Mouse (Mus musculus) lung, embryonic 14.5 days (tissue): Measurements from ENCODE around the gene Rassf7. TPM values are rescaled to one million over a fixed set of nuclear protein-coding genes. Genes with fewer than 3 reads are reported as not detected.

Experiments used
- ATAC-seq: fragments of 200-750 bp; cut with Nextera tagmentation; 2 replicates; pipeline ENCODE4 v1.8.0; 2017; ENCODE audit warnings: mild to moderate bottlenecking, moderate TSS enrichment, moderate library complexity; ENCODE audit not compliant: insufficient read depth
- DNase-seq: peaks from one replicate; pipeline ENCODE4 v3.0.0-alpha.2; 2015
- H3K27ac ChIP-seq: fragments of 300-500 bp; sonication (generic); 2 replicates; pipeline ENCODE4 v1.5.1; 2014; ENCODE audit warnings: low read depth, mild to moderate bottlenecking, moderate library complexity
- H3K27me3 ChIP-seq: fragments of 300-500 bp; sonication (generic); 2 replicates; pipeline ENCODE4 v1.6.1; 2014; ENCODE audit warnings: low read length, control low read depth; ENCODE audit not compliant: insufficient read depth
- H3K36me3 ChIP-seq: fragments of 300-500 bp; sonication (generic); 2 replicates; pipeline ENCODE4 v1.6.1; 2014; ENCODE audit warnings: control low read depth; ENCODE audit not compliant: insufficient read depth
- H3K4me1 ChIP-seq: fragments of 300-500 bp; sonication (generic); 2 replicates; pipeline ENCODE4 v1.6.1; 2014; ENCODE audit warnings: antibody characterized with exemption, control low read depth; ENCODE audit not compliant: insufficient read depth
- H3K4me2 ChIP-seq: fragments of 300-500 bp; sonication (generic); 2 replicates; pipeline ENCODE4 v1.6.1; 2014; ENCODE audit warnings: mild to moderate bottlenecking
- H3K4me3 ChIP-seq: fragments of 300-500 bp; sonication (generic); 2 replicates; pipeline ENCODE4 v1.5.1; 2014; ENCODE audit warnings: low read depth, low read length
- H3K9ac ChIP-seq: fragments of 300-500 bp; sonication (generic); 2 replicates; pipeline ENCODE4 v1.6.1; 2014
- H3K9me3 ChIP-seq: fragments of 300-500 bp; sonication (generic); 2 replicates; pipeline ENCODE4 v1.6.1; 2016; ENCODE audit warnings: low read depth, low read length, control low read depth
- CTCF ChIP-seq: IDR thresholded peaks from 2 replicates; pipeline ENCODE4 v1.5.1; 2016; ENCODE audit warnings: antibody characterized with exemption, low read depth
- WGBS: fragments of 180-500 bp; shearing (Covaris S2); extraction: QIAGEN DNeasy Blood & Tissue Kit; methylation state at CpG from one replicate; pipeline ENCODE4 v1.1.7; 2014; 5-methylcytosine and 5-hydroxymethylcytosine counted together
- polyA plus RNA-seq: library from polyadenylated mRNA; unstranded; fragments of >200 nt; fragmentation: Nextera tagmentation; extraction: Ambion mirVana; gene quantifications from 2 replicates; pipeline ENCODE4 v1.2.1, GENCODE M21; 2014

Gene Rassf7
- polyA plus RNA-seq, 1 experiment from 2014 or later, result 38.9 TPM

DNA sequence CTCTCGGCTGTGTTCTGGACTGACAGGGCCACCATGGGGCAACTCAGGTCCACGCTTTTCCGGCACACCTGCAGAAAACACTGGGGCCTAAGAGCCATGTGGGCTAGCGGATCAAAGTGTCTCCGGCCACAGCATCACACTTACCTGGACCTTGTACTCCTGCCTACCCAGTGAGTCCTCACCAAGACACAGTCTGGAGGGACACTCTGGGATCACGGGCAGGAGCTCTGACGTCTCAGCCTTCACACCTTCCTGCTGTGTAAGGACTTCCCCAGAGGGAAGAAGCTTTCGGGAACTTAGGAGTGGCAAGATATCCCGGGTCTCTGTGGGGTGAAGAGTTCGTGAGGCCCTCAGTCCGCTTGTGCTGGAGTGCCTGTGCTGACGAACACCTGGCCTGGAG, 5.5 kb upstream of the Rassf7 start:
- WGBS, result 52% methylated on average over 12 of the region's 12 CpGs
- TF ChIP-seq CTCF, result no peak

DNA sequence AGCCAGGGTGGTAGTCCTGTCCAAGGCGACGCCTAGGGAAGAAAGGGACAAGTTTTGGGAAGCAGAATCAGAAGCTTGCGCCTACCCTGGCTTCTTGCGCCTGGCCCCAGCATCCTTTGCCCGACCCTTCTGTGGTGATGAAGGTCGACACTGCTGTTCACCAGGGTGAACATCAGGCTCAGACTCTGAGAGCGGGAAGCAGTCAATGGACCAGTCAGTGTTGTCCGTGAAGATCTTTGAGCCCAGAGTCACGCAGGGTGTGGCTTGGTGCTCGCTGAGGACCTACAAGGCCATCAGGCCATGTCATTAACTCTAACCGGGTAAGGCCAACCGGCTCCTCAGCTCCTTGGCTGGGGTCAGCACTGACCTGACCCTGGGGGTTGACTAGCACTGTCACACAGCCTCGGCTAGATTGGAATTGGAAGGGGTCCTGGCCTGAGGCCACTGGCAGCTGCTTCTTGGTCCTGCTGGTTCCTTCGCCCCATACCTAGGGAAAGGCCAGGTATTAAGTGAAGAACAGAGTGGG, 5.0 kb upstream of the Rassf7 start:
- H3K9ac ChIP-seq, result no peak overlapping the region
- DNase-seq (no peak), ATAC-seq (no peak)
- H3K4me2 ChIP-seq, result no peak overlapping the region
- no peaks in the 10 kb centered on the region for H3K36me3 ChIP-seq
- H3K4me1 ChIP-seq, result peaks cover 6% of the 10 kb centered on the region; the same call in 1 of the 2 replicates
- H3K27ac ChIP-seq, result no peak overlapping the region
- no peak overlapping the region for H3K4me3 ChIP-seq
- no peak for TF ChIP-seq CTCF
- H3K9me3 ChIP-seq, result no peaks in the 10 kb centered on the region
- no peaks in the 10 kb centered on the region for H3K27me3 ChIP-seq
- 81% methylated on average over 14 of the region's 14 CpGs for WGBS

More for the DNA sequence above, 5.5 kb upstream of the Rassf7 start:
- Histone ChIP-seq H3K9ac (no peak overlapping the region), H3K27ac (no peak overlapping the region), H3K4me2 (no peak overlapping the region), H3K9me3 (no peaks in the 10 kb centered on the region), H3K4me1 (peaks cover 5% of the 10 kb centered on the region; the same call in 1 of the 2 replicates), H3K4me3 (no peak overlapping the region), H3K36me3 (no peaks in the 10 kb centered on the region), H3K27me3 (no peaks in the 10 kb centered on the region)
- DNase-seq (no peak), ATAC-seq (no peak)

DNA sequence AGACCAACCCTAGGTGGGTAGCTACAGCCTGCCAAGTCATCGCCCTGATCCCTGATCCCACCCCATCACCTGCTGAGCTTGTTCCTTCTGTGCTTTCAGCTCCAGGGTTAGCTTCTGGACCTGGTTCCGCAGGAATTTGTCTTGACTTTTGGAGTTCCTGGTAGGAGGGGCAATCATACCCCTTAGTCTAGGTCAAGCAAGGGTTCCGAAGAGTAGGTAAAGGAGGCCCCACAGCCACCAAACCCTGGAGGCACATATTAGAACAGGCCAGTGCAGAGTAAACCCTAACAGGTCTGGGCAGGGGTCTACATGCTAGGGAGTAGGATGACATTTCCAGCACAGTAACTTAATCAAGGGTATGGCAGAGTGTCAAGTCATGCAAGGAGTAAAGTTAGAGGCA, 2.5 kb upstream of the Rassf7 start:
- Histone ChIP-seq H3K4me2 (no peak overlapping the region), H3K27ac (no peak overlapping the region), H3K4me1 (peaks cover 6% of the 10 kb centered on the region; the same call in 1 of the 2 replicates), H3K9me3 (no peaks in the 10 kb centered on the region), H3K27me3 (no peaks in the 10 kb centered on the region), H3K36me3 (peaks cover 9% of the 10 kb centered on the region; the same call in 1 of the 2 replicates), H3K9ac (no peak overlapping the region), H3K4me3 (no peak overlapping the region)
- WGBS, result 83% methylated on average over 3 of the region's 3 CpGs
- no peak for DNase-seq
- no peak for ATAC-seq
- TF ChIP-seq CTCF, result no peak

DNA sequence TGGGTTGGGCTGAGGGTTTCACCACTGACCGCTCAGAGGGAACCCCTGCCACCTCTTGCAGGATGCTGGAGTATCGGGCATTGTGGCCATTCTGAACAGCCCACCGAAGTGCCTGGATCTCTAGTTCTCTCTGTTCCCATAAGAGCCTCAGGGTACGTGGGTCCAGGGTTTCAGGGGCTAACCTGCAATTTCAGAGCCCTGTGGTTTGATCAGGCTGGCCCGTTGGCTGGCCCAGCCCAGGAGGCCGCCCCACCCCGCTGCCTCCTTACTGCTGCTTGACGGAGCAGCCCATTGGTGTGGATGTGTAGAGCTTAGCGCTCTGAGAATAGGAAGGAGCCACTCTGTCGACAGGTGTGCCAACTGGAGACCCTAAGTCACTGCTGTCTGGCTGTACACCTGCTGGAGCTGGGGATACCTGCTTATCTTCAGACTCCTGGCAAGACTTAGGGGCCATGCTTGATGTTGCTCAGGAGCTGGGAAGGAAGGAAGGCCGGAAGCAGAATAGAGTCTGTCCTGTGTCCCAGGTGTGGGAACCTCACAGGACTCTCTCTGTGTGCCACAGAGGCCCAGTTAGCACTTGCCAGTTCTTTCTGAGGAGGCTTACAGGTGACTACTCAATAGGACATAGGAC, 1.9 kb upstream of the Rassf7 start, which contains the start of gene Lmntd2:
TSS of gene Lmntd2 (minus strand) at position 476 of the 631 bp plus-strand sequence.
- 87% methylated on average over 11 of the region's 11 CpGs for WGBS
- peak within 1 kb of the TSS; percentile 64 for H3K9ac ChIP-seq
- H3K36me3 ChIP-seq, result peaks cover 12% of the 10 kb centered on the region; the same call in 1 of the 2 replicates
- peaks cover 6% of the 10 kb centered on the region; the same call in 1 of the 2 replicates for H3K4me1 ChIP-seq
- DNase-seq, result no peak
- H3K4me2 ChIP-seq, result peak within 1 kb of the TSS; percentile 96
- peak within 1 kb of the TSS; percentile 64 for H3K4me3 ChIP-seq
- no peak for TF ChIP-seq CTCF
- H3K27ac ChIP-seq, result peak within 1 kb of the TSS; percentile 92
- H3K9me3 ChIP-seq, result no peaks in the 10 kb centered on the region
- ATAC-seq, result no peak
- H3K27me3 ChIP-seq, result no peaks in the 10 kb centered on the region

DNA sequence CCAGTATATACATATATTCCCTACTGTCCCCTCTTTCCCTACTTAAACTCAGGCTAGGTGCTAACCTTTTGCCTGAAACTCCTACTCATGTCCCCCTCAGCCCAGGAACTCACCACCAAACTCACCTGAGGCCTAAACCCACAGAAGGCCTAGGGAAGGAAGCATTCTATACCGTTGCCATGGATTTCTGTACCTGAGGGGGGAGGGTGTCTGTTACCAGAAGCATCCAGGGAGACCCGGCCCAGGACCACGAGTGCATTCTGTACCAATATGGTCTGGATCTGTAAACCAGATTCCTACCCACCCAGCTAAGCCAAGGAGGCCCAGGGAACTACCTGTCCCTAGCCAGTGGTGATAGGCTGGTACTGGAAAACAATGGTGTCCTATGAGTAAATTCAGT, 1.4 kb upstream of the Rassf7 start:
- no peak for TF ChIP-seq CTCF
- no peak for ATAC-seq
- peak overlapping the region; percentile 92 for H3K27ac ChIP-seq
- no peak overlapping the region; the same call in 1 of the 2 replicates for H3K9ac ChIP-seq
- peaks cover 13% of the 10 kb centered on the region; the same call in 1 of the 2 replicates for H3K36me3 ChIP-seq
- no peak for DNase-seq
- 38% methylated on average over 3 of the region's 3 CpGs for WGBS
- H3K4me2 ChIP-seq, result peak overlapping the region; percentile 96; the same call in 1 of the 2 replicates
- H3K4me3 ChIP-seq, result 0 out of 2 replicates have a peak overlapping the region, but pooled peaks have one; percentile 64
- H3K9me3 ChIP-seq, result no peaks in the 10 kb centered on the region
- no peaks in the 10 kb centered on the region for H3K27me3 ChIP-seq
- peaks cover 6% of the 10 kb centered on the region; the same call in 1 of the 2 replicates for H3K4me1 ChIP-seq

DNA sequence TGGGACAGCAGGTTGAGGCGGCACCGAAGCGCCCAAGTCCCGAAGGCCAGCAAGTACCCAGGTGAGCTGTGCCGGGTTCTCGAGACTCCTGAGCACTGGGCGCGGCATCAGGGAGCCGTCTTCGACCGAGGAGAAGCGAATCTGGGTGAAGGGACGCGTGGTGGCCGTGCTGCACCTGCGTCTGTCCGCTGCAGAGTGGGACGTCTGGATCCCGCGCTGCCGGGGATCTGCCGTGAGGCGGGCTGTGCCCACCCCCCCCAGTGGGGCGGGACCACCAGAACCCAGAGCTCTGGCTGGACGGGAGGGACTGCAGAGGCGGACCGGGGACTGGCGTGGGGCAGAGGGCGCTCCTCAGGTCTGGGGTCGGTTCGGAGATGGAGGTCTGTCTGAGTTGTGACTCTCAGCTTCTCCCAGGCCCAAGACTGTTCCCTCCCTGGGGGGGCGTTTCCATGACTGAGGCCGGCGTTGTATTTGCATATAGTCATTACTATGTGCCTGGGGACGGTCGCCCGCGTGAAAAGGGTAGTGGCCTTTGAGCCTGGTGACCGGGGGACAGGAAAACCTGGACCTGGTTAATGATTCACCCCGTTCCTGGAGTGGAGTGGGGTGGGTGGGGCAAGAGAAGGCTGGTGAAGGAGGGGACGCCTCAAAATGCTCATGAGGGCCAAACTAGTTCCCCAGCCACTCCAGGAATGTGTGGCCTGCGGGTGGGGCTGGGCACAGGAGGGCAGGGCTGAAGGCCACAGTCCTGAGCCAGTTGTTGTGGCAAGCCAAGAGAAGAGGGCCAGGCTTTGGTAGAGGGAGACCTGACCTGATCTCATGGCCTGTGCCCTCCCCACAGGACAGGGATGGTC, 447 bp downstream of the Rassf7 start:
- Histone ChIP-seq H3K9ac (peak overlapping the region; percentile 64), H3K4me2 (peak overlapping the region; percentile 96), H3K9me3 (no peaks in the 10 kb centered on the region), H3K27ac (peak overlapping the region; percentile 90), H3K27me3 (no peaks in the 10 kb centered on the region), H3K4me3 (peak overlapping the region; percentile 64), H3K4me1 (peaks cover 6% of the 10 kb centered on the region), H3K36me3 (peaks cover 18% of the 10 kb centered on the region; the same call in 1 of the 2 replicates)
- WGBS, result under 1% methylated on average over 40 of the region's 42 CpGs
- DNase-seq (peak; percentile 70), ATAC-seq (peak; percentile 52)
- TF ChIP-seq CTCF, result peak; percentile 2; the same call in 1 of the 2 replicates
